Mouse (Mus musculus) cerebellum, adult 8-10 months (tissue): ENCODE results near the gene Otx1.

Experiments used
- DNase-seq: peaks from one replicate; pipeline ENCODE4 v3.0.0; 2022

Gene Otx1

DNA sequence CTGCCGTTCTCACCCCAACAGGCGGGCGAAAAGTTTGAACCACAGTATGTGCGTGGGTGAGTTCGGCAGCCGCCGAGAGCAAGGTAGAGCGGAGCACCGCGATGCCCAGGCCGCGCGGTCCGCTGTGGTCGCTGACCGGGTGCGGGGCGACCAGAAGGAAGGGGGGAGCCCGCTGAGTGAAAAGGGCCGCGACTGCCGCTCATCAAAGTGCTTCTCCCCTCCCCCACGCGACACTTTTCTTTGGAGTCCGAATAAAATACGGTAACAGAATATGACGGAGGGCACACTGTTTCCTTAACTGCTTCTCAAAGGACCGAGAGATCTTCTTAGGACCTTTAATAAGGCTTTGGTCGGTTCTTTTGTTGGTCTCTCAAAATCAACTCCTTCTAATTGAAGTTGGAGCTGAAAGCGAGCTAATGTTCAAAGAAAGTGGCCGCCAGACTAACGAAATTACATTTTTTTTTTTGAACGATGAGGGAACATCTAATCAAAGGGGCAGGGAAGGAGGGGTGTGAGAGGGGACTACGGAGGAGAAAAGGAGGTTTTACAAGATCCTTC is at the start of gene Otx1:
Gene Otx1, minus strand, starts transcription at position 115 of the 558 bp plus-strand sequence.
- DNase-seq: no peak

DNA sequence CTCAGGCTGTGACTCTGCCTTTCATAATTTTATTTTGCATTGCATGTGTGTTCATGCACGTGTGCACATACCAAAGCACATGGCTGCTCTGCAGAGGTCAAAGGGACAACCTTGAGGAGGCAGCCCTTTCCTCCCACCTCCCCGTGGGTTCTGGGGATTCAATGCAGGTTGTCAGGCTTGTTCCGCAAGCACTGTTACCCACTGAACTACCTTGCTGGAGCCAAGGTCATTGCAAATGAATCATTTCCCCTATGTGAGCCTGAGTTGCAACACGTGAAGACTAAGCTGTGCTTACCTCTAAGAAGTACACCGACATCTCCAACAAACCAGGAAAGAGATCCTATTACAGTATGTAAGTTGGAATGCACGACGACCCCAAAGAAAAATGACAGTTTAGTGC is 48.2 kb upstream of the Otx1 start:
- no peak for DNase-seq

DNA sequence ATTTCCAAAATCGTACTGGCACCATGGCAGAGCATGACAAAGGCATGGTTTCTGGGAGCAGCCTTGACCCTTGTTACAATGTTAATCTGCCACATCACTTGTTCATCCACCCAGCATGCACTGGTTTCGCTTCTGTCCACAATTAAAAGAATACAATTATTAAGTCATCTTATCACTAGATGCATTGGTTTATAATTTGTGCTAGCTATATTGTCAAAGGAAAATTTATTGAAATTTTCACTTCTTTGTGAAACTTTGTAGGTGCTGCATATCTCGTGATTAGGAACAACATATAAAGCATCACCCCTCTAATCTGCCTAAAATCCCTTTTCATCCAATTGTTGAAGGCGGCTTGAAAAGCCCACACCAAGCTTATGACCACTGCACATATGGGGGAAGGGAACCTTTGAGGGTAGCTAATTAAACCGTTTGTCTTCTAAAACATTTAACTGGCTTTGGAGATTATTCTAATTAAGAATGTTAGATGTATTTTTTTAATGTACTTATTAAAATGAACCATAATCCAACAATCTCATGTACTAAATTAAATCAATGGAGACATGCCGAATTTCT is 37.2 kb upstream of the Otx1 start:
- DNase-seq: no peak

DNA sequence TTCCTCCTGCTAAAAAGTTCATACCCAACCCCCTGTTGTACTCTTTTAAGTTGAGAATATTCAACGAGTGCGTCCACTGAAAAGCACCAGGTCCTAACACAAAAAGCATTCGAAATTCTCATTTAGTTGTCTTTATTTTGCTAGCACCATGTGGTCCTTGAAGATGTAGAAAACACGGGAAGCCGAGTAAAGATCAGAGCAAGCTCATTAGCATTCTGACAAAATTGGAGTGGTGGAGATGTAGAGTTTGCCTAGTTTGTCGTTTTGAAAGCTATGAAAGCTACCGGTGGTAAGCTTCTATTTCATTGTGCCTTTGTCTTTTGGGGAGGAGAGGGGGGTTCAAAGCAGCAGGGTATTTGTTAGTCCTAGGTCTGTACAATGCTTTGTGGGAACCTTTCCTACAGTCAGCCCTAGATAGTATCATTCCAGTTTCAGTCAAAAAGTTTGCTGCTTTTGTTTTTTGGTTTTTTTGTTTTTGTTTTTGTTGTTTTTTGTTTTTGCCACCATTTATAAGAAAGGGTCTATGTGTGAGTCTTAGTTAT is 31.9 kb upstream of the Otx1 start:
- DNase-seq: no peak

DNA sequence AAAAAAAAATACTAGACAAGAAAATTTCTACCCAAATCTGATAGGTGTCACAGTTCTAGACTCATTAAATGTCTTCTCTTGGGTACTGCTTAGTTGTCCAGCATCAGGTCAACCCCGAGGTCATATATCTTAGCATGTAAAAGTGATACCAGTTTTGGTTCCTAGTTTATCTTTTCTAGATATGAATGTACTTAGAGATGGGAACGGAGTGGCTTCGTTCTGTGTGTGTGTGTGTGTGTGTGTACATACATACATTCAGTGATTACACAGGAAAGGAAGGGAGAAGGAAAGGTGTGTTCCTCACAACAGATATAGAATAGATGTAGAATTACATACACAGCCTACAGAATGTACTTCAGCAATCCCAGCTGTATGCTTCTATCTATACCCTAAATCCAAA is 30.9 kb upstream of the Otx1 start:
- DNase-seq: no peak

- no peak for DNase-seq
These were observed 17.9 kb upstream of the Otx1 start for GRCm38 (mm10) chr11:22020602-22021001.

DNA sequence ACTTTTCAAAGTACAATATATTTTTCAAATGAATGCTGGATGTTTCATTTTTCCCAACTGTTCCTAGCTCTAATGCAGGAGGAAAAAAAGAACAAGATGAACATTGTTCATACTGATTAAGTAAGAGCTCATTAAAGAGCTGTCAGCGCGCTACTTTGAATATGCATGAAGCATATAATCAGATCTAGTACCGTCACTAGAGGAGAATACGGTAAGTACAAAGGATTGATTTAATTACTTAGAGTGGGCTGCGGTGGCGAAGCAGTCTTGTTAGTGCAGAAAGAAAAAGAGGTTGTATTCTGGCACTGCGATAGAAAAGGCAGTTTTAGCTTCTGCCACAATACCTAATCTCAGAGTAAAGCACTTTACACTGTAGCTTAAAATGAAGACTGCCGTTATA is 14.7 kb upstream of the Otx1 start:
- no peak for DNase-seq

DNA sequence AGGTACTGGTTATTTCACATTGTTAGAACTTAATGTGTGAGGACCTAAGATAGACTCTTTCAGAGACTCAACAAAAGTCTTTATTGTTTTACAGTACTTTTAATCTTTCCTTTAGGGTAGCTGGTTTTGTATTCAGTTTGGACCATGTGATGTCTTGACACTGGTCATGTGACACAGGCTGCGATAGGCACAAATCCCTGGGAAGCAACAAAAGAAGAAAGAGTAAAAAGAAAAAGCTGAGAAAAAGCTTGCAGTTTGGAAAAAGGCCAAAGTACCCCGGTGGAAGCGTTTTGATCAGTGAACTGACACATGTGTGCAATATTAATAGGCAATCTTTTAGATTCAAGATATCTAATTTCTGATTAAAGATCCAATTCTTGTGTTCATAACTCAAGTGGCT is 13.6 kb upstream of the Otx1 start:
- no peak for DNase-seq

GRCm38 (mm10) chr11:22008817-22009216 is 6.1 kb upstream of the Otx1 start:
- no peak for DNase-seq

- DNase-seq: no peak
These were observed 5.5 kb upstream of the Otx1 start for GRCm38 (mm10) chr11:22008129-22008596.

DNA sequence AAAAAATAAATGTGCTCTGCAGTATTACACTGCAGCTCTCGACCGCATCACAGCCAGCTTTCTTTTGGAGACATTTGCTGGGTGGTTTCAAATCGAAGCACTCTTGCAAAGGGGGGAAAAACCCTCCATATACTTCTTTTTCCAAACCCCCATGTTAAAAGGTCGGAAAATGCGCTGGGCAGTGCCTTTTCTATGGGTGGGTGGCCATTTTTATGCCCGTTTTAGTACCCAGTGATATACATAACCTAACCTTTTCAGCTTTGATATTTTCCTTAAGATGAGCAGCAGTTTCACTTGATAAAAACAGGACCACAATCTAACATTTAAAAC is 5.0 kb upstream of the Otx1 start:
- DNase-seq: no peak

GRCm38 (mm10) chr11:22007088-22007780 is 4.5 kb upstream of the Otx1 start:
- DNase-seq: no peak

GRCm38 (mm10) chr11:22006471-22007087 is 3.9 kb upstream of the Otx1 start:
- no peak for DNase-seq

DNA sequence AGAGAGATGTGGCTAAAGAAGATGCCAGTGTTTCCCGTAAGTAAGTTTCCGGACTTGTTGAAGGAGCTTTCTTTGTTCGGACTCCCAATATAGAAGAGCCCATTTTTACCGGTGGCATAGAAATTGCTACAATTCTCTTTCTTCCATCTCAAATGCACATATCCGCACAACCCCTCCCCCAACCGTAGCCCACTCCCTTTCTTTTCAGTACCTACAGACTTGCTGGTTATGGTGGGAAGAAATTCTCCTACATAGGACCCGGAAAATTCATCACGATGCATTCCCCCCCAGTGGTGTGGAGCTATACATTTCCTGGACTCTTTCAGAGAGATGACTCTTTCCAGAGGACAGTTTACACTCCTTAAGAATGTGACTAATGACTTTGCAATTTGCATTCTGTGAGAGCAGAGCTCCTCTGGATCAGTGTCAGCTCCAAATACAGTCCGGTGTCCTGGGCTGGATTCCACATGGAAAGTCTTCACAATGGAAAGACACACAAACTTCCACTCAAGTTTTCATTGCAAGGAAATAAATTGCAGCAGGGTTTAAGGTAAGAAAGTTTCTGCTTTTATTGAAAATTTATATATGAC is 2.7 kb upstream of the Otx1 start:
- DNase-seq: no peak

- no peak for DNase-seq
These were observed 1.7 kb upstream of the Otx1 start for GRCm38 (mm10) chr11:22004331-22004841.

- no peak for DNase-seq
These were observed 764 bp upstream of the Otx1 start for GRCm38 (mm10) chr11:22003341-22003981.

DNA sequence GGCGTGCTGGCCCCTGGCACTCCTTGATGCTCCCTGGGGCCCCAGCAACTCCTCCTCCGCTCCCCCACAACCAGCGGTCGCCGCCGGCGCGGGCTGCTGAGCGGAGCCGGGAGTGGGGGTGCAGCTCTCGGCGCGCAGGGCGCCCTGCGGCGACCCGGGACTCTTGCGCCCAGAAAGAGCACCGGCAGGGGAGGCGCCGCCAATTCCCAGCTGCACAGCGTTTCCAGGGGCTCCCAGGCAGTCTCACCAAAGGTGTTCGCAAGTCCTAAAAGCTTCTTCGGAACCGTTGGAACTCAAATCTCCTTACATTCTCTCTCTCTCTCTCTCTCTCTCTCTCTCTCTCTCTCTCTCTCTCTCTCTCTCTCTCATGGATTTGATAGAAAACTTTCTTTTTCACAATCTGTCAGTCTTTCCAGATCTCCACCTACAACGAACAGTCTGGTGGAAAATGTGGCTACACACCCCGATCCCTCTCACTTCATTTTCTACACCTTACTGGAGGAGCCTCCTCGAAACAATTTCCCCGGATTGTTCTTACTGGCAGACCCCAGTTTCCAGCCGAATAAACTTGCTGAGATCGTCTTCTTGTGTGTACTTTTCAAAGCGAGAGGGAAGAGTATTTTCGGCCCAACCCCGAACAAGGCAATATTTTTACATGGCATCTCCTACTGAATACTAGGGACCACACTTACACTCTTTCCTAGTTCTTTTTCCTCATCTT is 475 bp downstream of the Otx1 start:
- no peak for DNase-seq

DNA sequence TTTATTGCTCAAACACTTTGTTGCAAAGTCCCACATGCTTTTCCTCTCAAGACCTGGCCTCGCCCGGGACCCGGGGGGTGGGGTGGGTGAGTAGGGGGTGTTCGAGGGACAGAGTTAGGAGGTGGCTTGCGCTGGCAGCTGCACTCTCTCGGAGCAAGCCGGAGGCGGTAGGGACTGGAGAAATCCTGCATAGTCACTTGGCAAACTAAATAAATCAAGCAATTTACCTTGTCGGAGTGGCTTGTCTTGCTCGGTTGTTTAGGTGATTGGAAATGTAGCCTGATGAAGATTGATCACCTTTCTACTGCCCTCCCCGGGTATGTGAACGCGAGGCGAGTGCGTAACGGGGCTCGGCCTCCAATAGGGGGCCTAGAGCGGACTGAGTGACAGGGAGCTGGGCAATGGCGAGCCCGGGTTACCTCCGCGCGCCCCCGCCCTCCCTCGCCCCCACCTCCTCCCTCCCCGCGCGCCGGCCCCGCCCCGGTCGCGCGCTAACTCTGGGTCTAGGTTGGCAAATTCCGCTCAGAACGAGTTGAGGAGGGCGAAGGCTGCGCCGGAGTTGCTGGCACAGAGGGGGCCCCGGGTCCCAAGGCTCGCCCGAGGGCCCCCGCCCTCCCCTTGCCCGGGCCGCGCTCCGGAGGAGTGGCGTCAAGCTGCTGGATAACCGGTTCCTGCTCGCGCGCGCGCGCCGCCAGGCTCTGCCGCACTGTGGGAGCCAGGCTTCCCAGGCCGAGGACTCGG is 1.2 kb downstream of the Otx1 start:
- no peak for DNase-seq

DNA sequence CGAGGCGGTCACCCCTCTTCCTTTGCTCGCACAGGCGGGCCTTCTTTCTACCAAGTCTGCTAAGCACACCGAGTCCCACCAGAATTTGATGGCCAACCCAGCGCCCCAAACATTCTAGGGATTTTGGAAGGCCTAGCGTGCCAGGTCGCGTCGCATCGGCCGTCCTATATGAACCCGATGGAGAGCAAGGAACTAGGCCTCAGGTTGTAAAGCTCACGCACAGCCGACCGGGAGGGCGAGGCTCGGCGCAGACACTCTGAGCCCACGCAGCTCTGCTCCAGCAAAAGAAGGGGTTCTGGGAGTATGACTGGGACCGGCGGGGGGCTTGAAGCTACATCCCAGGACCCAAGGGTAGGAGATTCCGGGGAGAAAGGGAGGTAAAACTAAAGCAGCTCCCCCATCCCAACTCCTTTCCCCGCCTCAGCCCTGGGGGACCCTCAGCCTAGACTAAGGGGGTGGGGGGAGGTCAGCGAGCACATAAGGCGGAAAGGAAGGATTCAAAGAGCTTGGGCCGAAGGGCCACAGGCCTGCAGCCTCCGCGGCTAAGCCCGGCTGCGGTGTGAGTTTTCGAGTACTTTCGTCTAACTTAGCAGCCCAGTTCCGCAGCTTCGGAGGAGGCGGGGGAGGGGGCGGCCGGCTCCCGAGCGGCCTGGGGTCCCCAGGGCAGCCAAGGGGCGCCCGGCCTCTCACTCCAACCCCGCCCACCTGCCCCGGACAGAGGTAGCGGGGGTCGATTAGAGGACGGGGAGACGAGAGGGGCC is 2.2 kb downstream of the Otx1 start:
- no peak for DNase-seq
